Mouse (Mus musculus) spleen, postnatal 10 days (tissue): ENCODE data around the gene Tgfb1i1.

Experiments used
- DNase-seq, 2 experiments: peaks; one replicate each; pipeline ENCODE4 v3.0.0; 2021 to 2022; ENCODE audit warnings: low spot score in 2 of 2

Tgfb1i1 gene

GRCm38 (mm10) chr7:128244410-128245025 is 2.1 kb upstream of the Tgfb1i1 start:
- no peak for DNase-seq

GRCm38 (mm10) chr7:128245547-128245946 is 1.1 kb upstream of the Tgfb1i1 start:
- no peak for DNase-seq

DNA sequence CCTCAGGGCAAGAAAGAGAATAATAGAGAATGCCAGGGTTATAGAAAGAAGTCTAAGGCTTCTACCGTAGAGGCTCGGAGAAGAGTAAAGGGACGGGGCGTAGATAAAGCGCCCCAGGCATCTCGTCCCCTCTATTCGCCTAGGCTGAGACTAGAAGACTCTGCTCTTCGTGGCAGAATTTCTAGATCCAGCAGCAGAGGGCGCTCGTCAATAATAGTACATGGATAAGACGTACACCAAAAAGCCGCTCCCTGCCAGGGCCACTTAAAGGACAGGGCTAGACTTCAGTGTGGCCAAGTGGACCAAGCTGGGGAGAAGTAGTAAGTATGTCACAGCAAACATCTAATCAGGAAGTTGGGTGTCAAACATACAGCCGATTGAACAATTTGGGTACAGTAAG is 831 bp downstream of the Tgfb1i1 start:
- DNase-seq: peak; percentile 85 to 94

GRCm38 (mm10) chr7:128248081-128249042 is 1.8 kb downstream of the Tgfb1i1 start:
- no peak for DNase-seq

DNA sequence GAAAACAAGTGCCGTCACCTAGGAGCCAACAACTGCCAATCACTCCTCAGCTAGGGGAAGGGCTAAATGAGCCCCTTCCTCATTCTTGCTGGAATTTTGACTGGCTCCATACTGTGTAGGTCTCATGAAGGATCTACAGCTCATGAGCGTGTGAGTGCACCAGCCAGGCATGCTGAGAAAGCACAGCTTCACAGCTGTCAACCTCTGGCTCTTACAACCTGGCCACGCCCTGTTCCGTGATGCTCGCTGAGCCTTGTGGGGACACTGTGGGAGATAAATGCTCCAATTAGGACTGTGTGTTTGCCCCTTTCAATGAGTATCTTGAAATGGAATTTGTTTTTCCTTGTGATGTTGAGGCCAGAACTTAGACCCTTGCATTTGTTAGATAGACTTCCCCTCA is 3.4 kb downstream of the Tgfb1i1 start:
- DNase-seq: no peak

DNA sequence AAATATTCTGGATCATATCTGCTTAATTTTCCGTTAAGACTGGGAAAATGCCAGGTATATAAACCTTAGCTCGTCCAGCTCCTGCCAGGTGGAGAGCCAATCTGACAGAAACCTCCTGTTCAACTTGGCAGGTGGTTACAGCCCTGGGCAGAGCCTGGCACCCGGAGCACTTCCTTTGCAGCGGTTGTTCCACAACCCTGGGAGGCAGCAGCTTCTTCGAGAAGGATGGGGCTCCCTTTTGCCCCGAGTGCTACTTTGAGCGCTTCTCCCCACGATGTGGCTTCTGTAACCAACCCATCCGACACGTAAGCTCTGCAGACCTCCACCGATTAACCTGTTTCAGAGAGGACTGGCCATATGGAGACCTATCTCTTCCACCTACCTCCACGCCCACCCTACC is 5.3 kb downstream of the Tgfb1i1 start:
- DNase-seq: no peak

- no peak for DNase-seq
Observed at GRCm38 (mm10) chr7:128252609-128253008, 6.0 kb downstream of the Tgfb1i1 start.

GRCm38 (mm10) chr7:128254978-128255377 is 8.4 kb downstream of the Tgfb1i1 start:
- DNase-seq: no peak

DNA sequence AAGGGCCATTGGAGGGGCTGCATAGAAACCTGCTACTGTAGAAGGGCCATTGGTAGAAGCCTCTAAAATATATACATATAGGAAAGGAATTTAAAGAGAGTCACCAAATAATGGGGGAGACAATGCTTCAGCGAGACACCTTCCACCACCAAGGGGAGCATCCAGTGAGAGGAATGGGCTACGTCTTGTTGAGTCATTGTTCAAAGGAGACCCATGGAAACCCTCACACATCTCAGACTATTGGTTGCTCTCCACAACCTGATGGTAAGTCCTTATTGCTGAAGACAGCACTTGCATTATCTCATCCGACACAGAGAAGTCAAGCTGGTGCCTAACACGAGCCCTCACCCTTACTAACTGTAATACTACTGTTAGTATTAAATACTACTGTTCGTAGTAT is 9.1 kb downstream of the Tgfb1i1 start:
- DNase-seq: no peak

GRCm38 (mm10) chr7:128256783-128257334 is 10.2 kb downstream of the Tgfb1i1 start:
- no peak for DNase-seq

GRCm38 (mm10) chr7:128265411-128265810 is 18.8 kb downstream of the Tgfb1i1 start, which contains the start of gene Slc5a2:
Slc5a2 (plus strand) TSS chr7:128265657.
- no peak for DNase-seq

DNA sequence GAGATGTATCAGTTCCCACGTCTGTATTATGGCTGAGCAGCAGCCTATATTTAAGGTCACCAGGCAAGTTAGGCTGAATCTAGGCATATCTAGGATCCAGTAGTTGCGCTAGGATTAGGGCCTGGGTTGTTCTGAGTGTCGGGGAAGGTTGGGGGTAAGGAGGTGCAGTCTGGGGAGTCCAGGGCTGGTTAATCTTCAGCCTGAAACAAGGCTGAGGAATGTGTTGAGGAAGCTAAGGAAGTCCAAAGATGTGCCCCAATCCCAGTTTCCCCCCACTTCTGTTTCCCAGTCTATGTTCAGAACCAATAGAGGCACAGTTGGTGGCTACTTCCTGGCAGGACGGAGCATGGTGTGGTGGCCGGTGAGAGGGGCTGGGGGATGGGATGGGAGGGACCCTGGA is 19.4 kb downstream of the Tgfb1i1 start:
- DNase-seq: no peak

- DNase-seq: no peak
Observed at GRCm38 (mm10) chr7:128267391-128267790, 20.8 kb downstream of the Tgfb1i1 start.

GRCm38 (mm10) chr7:128267813-128268212 is 21.2 kb downstream of the Tgfb1i1 start:
- no peak for DNase-seq

- peak in 1 of 2 experiments; percentile 54 for DNase-seq
Observed at GRCm38 (mm10) chr7:128270431-128270850, 23.8 kb downstream of the Tgfb1i1 start.

GRCm38 (mm10) chr7:128271496-128271895 is 24.9 kb downstream of the Tgfb1i1 start:
- DNase-seq: no peak

DNA sequence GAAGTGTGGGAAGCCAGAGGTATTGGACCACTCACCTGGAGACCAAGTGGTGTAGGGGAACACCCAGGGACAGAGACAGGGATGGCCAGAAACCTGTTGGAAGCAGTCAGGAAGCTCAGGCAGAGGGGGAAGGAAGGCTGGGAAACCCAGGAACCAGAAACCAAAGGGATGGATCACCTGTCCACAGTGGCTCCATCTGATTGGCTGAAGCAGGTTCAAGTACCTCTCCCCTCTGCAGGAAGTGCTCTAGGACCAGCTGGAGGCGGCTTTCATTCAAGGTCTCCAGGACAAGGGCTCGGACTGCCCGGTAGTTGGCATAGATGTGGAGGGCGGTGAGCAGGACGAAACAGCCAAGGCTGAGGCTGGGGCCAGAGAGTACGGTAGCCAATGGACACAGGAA is 29.4 kb downstream of the Tgfb1i1 start:
- no peak for DNase-seq

DNA sequence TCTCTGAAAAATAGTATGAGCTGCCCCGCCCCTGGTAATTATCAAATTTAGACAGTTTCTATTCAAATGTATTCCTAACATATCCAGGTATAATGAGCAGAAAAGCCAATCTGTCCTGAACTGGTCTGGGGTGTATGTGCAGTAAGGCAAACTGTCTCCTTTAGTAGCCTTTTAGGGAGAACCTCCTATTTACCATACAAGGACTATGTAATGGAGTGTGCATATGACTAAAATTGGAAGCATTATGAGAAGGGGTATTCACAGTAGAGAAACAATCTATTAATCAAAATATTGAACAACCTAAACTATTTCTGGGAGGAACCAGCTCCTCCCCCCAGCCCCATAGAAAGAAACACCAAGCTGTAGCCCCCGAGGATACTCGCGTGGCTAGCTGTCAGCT is 33.1 kb downstream of the Tgfb1i1 start:
- no peak for DNase-seq

GRCm38 (mm10) chr7:128281765-128282164 is 35.2 kb downstream of the Tgfb1i1 start:
- DNase-seq: no peak

DNA sequence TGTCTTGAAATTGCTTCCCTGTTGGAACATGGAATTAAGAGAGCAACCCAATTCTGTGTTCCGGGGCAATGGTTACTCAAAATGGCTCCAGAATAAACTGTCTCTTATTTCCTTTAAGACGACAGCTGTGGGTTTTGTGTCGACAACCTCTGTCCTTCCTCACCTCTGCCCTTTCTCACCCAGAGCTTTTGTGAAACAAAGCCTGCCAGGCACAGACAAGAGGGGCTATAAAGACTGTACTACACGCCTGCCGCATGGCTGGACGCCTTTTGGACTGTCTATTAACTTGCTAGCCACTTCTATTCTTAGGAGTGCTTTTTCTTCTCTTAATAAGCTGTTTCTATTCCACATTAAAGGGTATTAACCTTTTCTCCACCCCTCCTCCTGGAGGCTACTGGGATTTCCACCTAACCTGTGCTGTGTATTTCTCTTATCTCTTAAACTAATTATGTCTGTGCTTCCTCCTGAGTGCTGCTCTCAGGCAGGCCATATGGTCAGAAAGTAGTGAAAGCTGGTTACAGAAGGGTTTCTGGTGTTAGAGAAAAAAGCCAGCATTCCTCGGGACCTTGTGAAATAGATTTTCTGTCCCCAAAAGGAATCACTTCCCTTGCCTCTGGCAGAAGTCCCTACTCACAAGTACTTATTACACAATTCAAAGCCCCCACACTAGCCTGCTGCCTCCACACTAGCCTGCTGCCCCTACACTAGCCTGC is 36.1 kb downstream of the Tgfb1i1 start:
- no peak for DNase-seq

DNA sequence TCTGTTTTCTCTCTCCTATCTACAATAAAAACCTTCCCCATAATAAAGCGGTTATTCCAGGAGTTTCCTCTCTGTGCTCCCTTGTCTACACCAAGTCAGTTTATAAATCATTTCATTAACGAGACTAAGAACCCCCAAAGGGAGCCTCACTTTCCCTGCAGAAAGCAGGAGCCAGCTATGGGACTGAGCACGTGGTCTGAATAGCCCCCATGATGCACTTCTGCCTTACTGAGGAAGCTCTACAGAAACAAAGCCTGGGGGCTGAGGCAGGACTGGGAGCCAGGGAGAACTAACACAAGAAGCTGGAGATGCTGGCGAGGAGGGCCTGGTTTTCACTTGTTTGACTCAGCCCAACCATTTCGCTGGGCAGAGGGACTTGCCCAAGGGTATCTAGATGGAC is 37.4 kb downstream of the Tgfb1i1 start:
- no peak for DNase-seq

DNA sequence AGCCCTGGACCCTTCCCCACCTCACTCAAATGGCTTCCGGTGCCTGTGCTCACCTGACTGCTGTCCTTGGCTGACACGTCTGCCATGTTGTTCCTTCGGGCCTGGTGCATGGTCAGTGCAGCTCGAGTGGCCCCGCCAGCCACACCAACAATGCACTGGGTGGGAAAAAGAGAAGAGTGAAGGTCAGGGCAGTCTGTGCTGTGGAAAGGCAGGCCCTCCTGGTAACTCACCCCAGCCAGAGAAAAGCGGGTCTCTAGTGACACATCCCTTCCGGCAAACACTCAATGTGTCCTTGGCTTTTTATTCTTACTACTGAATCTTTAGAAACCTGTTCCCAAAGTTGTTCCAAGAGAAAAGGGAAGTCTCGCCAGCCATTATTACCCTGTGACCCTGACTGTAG is 38.4 kb downstream of the Tgfb1i1 start:
- DNase-seq: no peak
